Mouse (Mus musculus) intestine, embryonic 14.5 days (tissue): ENCODE results near the gene Fgf11. TPM values are rescaled to one million over a fixed set of nuclear protein-coding genes. Genes with fewer than 3 reads are reported as not detected.

Experiments used
- ATAC-seq: fragments of 200-750 bp; cut with Nextera tagmentation; replicated peaks from 2 replicates; pipeline ENCODE4 v1.8.0; 2017; ENCODE audit warnings: low read depth, moderate number of reproducible peaks, moderate TSS enrichment, moderate library complexity; ENCODE audit not compliant: low FRiP score, low TSS enrichment
- DNase-seq: peaks from one replicate; pipeline ENCODE4 v3.0.0-alpha.2; 2018; ENCODE audit warnings: low spot score
- H3K27ac ChIP-seq: fragments of 300-500 bp; sonication (generic); 2 replicates; pipeline ENCODE4 v1.5.1; 2014; ENCODE audit warnings: low read depth, mild to moderate bottlenecking, control low read depth
- H3K27me3 ChIP-seq: fragments of 300-500 bp; sonication (generic); replicated peaks from 2 replicates; pipeline ENCODE4 v1.6.1; 2014; ENCODE audit warnings: low read length, control low read depth; ENCODE audit not compliant: control insufficient read depth, insufficient read depth
- H3K36me3 ChIP-seq: fragments of 300-500 bp; sonication (generic); 2 replicates; pipeline ENCODE4 v1.6.1; 2014; ENCODE audit warnings: low read length, control low read depth; ENCODE audit not compliant: control insufficient read depth, insufficient read depth
- H3K4me1 ChIP-seq: fragments of 300-500 bp; sonication (generic); replicated peaks from 2 replicates; pipeline ENCODE4 v1.6.1; 2014; ENCODE audit warnings: low read length, control low read depth, mixed read lengths; ENCODE audit not compliant: control insufficient read depth, insufficient read depth
- H3K4me2 ChIP-seq: fragments of 300-500 bp; sonication (generic); 2 replicates; pipeline ENCODE4 v1.6.1; 2014; ENCODE audit warnings: low read length
- H3K4me3 ChIP-seq: fragments of 300-500 bp; sonication (generic); 2 replicates; pipeline ENCODE4 v1.5.1; 2014; ENCODE audit warnings: low read depth, low read length, control low read depth, mixed read lengths
- H3K9ac ChIP-seq: fragments of 300-500 bp; sonication (generic); 2 replicates; pipeline ENCODE4 v1.6.1; 2014; ENCODE audit warnings: mild to moderate bottlenecking, low read length
- H3K9me3 ChIP-seq: fragments of 300-500 bp; sonication (generic); 2 replicates; pipeline ENCODE4 v1.6.1; 2016; ENCODE audit warnings: low read length, control low read depth; ENCODE audit not compliant: control insufficient read depth
- WGBS: fragments of 180-500 bp; shearing (Covaris S2); extraction: QIAGEN DNeasy Blood & Tissue Kit; methylation state at CpG from one replicate; pipeline ENCODE4 v1.1.7; 2014; 5-methylcytosine and 5-hydroxymethylcytosine counted together
- polyA plus RNA-seq: library from polyadenylated mRNA; unstranded; fragments of >200 nt; fragmentation: Nextera tagmentation; extraction: Ambion mirVana; gene quantifications from 2 replicates; pipeline ENCODE4 v1.2.1, GENCODE M21; 2014

Fgf11 gene
- polyA plus RNA-seq, 1 experiment from 2014 or later = 1.4 TPM

DNA sequence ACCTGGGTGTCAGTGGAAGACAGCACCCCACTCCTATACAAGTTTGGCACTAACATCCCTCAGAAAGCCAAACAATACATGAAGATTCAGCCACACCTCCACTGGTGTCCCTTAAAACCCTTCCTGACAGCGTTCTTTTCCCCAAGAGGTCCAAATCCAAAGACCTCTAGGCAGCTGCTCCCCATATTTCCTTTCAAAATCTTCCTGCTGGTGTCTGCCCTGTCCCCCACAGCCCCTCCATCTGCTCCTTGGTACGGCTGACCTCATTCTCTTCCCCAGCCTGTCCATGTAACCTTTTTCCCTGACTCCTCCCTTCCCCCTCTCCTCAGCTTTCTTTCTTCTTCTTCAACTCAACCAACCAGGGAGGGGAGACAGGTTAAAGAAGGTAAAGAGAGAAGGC is 21.8 kb upstream of the Fgf11 start:
- H3K27me3 ChIP-seq = no peaks in the 10 kb centered on the region
- H3K9ac ChIP-seq = no peak overlapping the region
- no peak for DNase-seq
- no peak for ATAC-seq
- peaks cover 45% of the 10 kb centered on the region for H3K36me3 ChIP-seq
- no peaks in the 10 kb centered on the region for H3K9me3 ChIP-seq
- no peak overlapping the region for H3K4me3 ChIP-seq
- WGBS = 87% methylated on average over 2 of the region's 2 CpGs
- H3K27ac ChIP-seq = no peak overlapping the region
- no peaks in the 10 kb centered on the region for H3K4me1 ChIP-seq
- no peak overlapping the region for H3K4me2 ChIP-seq

DNA sequence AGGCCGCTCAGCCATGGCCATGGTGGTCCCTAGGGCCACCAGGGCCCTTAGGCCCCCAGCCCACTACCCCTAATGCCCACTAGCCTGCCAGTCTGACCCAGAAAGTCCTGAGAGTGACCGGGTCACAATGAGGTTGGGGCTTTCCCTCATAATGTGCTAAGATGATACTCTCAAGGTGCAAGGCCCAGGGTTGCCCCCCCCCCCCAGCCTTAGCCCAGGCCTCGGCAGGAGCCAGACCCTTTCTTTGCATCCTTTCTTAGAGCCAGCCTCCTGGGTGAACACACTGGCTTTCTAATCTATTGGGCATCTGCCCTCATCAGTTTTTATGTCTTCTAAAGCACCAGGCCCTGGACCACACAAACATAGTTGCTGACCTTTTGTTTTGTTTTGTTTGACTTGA is 20.4 kb upstream of the Fgf11 start, which contains the start of gene Spem1:
TSS of gene Spem1 (minus strand) at position 101 of the 400 bp plus-strand sequence.
- Histone ChIP-seq H3K4me3 (no peak within 1 kb of the TSS), H3K4me2 (no peak within 1 kb of the TSS), H3K27me3 (no peaks in the 10 kb centered on the region), H3K27ac (no peak within 1 kb of the TSS), H3K4me1 (no peaks in the 10 kb centered on the region), H3K9me3 (no peaks in the 10 kb centered on the region), H3K9ac (no peak within 1 kb of the TSS), H3K36me3 (peaks cover 32% of the 10 kb centered on the region)
- 80% methylated on average over 3 of the region's 3 CpGs for WGBS
- no peak for DNase-seq
- ATAC-seq = no peak

DNA sequence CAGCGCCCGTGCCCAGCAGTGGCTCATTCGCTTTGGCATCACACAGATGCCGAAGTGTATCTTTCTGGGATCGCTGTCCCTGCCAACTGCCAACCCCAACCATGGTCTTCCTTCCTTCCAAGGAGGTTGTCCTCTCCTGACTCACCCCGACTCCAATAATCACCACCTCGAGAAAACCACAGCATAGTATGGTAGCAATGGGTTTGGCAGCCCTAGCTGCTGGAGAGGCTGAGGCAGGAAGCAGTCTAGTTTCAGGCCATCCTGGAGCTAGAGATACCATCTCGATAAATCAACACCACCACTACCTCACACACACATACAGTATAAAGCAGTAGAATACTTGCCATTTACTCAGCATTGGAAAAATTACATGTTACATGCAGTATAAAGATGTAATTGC is 17.2 kb upstream of the Fgf11 start:
- Histone ChIP-seq H3K27ac (no peak overlapping the region), H3K4me2 (no peak overlapping the region), H3K9ac (no peak overlapping the region), H3K4me3 (no peak overlapping the region), H3K36me3 (0 out of 2 replicates have a peak, but pooled peaks cover under 1% of the 10 kb centered on the region), H3K9me3 (no peaks in the 10 kb centered on the region), H3K27me3 (no peaks in the 10 kb centered on the region), H3K4me1 (no peaks in the 10 kb centered on the region)
- WGBS = 95% methylated on average over 8 of the region's 8 CpGs
- no peak for ATAC-seq
- DNase-seq = no peak

DNA sequence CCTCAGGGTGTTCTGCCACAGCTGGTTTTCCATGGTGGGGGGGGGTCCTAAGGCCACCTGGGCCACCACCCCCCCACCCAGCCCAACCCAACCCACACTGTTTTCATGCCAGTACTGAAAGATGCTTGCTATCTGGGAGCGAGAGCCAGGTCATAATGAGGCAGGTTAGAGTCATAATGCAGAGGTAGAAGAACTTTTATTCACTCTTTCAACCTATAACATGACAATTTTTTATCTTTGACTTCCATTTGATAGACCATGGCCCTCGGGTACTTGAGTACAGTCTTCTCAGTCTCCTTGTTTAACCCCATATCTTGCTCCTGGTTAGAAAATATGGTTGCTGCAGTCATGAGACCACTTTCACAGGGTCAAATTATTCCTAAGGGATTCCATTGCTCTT is 16.7 kb upstream of the Fgf11 start, which contains the start of gene Spem2:
TSS of gene Spem2 (minus strand) at position 101 of the 400 bp plus-strand sequence.
- no peak within 1 kb of the TSS for H3K27ac ChIP-seq
- ATAC-seq = no peak

DNA sequence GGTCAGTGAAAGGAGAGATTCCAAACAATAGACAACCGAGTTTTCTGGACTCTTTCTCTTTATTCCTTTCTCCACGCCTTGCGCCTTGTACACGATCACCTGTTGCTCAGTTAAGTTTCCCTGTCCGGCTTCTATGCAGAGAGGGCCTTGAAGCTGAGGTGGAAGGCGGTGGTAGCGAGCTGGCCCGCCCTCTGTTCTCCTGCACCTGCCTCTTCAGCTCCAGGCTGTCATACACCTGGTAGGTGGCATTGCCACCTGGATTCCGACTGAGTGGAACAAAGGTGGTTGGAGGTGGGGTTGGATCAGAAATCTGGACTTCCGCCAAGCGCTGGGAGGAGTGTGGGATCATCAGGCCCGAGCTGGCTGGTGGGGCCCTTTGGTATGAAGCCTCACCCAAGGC is 14.9 kb upstream of the Fgf11 start:
- ATAC-seq = no peak
- DNase-seq = no peak
- H3K9me3 ChIP-seq = no peaks in the 10 kb centered on the region

More for the DNA sequence above, 16.7 kb upstream of the Fgf11 start, which contains the start of gene Spem2:
- H3K36me3 ChIP-seq = no peaks in the 10 kb centered on the region
- WGBS = 80% methylated on average over 2 of the region's 2 CpGs
- no peaks in the 10 kb centered on the region for H3K4me1 ChIP-seq
- DNase-seq = no peak
- H3K9me3 ChIP-seq = no peaks in the 10 kb centered on the region
- no peak within 1 kb of the TSS for H3K9ac ChIP-seq
- H3K27me3 ChIP-seq = no peaks in the 10 kb centered on the region
- H3K4me3 ChIP-seq = no peak within 1 kb of the TSS
- no peak within 1 kb of the TSS for H3K4me2 ChIP-seq

DNA sequence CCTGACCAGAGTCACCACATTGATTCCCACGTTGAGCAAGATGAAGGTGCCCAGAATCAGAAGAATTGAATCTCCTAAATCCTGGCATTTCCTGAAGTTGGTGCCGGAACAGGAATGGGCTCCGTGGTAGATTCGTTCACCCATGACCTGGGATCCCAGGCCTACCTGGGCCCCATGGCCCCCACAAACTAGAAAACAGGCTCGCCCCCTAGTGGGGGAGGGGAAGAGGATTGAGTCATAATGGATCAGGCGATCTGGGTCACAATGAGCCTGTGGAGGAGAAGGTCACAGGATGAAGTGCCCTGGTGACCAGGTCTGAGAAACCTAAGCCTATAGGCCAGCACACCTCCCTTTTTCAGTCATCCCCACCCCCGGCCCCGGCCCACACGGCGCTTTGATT is 13.5 kb upstream of the Fgf11 start, which contains the start of gene Gm39566:
TSS of gene Gm39566 (minus strand) at position 144 of the 400 bp plus-strand sequence.
- no peak for DNase-seq
- no peak within 1 kb of the TSS for H3K4me2 ChIP-seq
- H3K4me1 ChIP-seq = no peaks in the 10 kb centered on the region
- H3K9ac ChIP-seq = no peak within 1 kb of the TSS
- ATAC-seq = no peak
- H3K27ac ChIP-seq = no peak within 1 kb of the TSS
- 62% methylated on average over 10 of the region's 10 CpGs for WGBS
- H3K9me3 ChIP-seq = no peaks in the 10 kb centered on the region
- H3K36me3 ChIP-seq = no peaks in the 10 kb centered on the region
- H3K27me3 ChIP-seq = no peaks in the 10 kb centered on the region
- H3K4me3 ChIP-seq = no peak within 1 kb of the TSS

More for the DNA sequence above, 14.9 kb upstream of the Fgf11 start:
- WGBS = 87% methylated on average over 12 of the region's 12 CpGs
- H3K27me3 ChIP-seq = no peaks in the 10 kb centered on the region
- H3K4me2 ChIP-seq = no peak overlapping the region
- no peak overlapping the region for H3K4me3 ChIP-seq
- H3K27ac ChIP-seq = no peak overlapping the region
- no peaks in the 10 kb centered on the region for H3K36me3 ChIP-seq
- no peaks in the 10 kb centered on the region for H3K4me1 ChIP-seq
- no peak overlapping the region for H3K9ac ChIP-seq

DNA sequence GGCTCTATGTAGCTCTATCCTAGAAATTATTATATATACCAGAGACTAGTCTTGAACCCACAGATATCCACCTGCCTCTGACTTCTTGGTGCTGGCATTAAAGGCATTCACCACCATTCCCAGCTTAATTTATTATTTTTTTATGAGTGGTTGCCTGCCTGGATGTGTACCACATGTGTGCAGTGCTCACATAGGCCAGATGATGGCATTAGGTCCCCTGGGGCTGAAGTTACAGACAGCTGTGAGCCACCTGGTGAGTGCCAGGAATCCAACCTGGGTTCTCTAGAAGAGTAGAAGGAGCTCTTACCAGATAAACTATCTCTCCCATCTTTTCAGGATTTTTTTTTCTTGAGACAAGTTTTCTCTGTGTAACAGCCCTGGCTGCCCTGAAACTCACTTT is 8.6 kb upstream of the Fgf11 start:
- no peak for ATAC-seq
- no peaks in the 10 kb centered on the region for H3K4me1 ChIP-seq
- H3K9ac ChIP-seq = no peak overlapping the region
- peaks cover 10% of the 10 kb centered on the region for H3K27me3 ChIP-seq
- no peak for DNase-seq
- no peak overlapping the region for H3K4me2 ChIP-seq
- no peaks in the 10 kb centered on the region for H3K36me3 ChIP-seq
- no peaks in the 10 kb centered on the region for H3K9me3 ChIP-seq
- no peak overlapping the region for H3K27ac ChIP-seq
- no peak overlapping the region for H3K4me3 ChIP-seq

DNA sequence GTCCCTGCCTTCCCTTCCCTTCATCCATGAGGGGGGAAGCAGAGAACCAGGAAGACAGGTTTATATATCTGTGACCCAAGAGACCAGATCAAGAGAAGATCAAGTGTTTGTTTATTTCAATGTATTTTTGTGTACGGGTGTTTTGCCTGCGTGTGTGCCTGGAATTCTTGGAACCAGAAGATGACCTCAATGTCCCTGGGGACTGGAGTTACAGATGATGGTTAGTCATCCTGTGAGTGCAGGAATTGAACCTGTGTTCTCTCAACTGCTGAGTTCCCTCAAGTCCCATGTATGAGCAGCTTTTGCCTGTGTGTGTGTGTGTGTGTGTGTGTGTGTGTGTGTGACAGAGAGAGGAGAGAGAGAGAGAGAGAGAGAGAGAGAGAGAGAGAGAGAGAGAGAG is 6.0 kb upstream of the Fgf11 start:
- H3K4me1 ChIP-seq = peaks cover 15% of the 10 kb centered on the region; the same call in 1 of the 2 replicates
- WGBS = 55% methylated on average over 2 of the region's 2 CpGs

DNA sequence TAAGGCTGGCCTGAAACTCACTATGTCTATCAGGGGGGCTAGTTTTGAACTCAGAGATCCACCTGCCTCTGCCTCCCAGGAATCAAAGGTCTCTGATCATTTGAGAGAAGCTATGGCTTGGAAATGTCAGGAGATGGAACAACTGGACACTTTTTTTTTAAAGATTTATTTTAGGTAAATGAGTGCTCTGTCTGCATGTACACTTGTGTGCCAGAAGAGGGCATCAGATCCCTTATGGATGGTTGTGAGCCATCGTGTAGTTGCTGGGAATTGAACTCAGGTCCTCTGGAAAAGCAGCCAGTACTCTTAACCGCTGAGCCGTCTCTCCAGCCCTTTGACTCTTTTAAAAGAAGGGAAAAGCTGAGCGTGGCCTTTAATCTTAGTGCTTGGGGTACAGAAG is 4.7 kb upstream of the Fgf11 start:
- 80% methylated on average over 4 of the region's 4 CpGs for WGBS
- Histone ChIP-seq H3K9ac (no peak overlapping the region), H3K4me1 (peaks cover 26% of the 10 kb centered on the region), H3K9me3 (no peaks in the 10 kb centered on the region), H3K4me3 (no peak overlapping the region), H3K27me3 (peaks cover 35% of the 10 kb centered on the region), H3K27ac (no peak overlapping the region), H3K36me3 (no peaks in the 10 kb centered on the region), H3K4me2 (no peak overlapping the region)
- ATAC-seq (no peak), DNase-seq (no peak)

More for the DNA sequence above, 6.0 kb upstream of the Fgf11 start:
- H3K4me2 ChIP-seq = no peak overlapping the region
- no peak overlapping the region for H3K4me3 ChIP-seq
- H3K9me3 ChIP-seq = no peaks in the 10 kb centered on the region
- H3K9ac ChIP-seq = no peak overlapping the region
- DNase-seq (no peak), ATAC-seq (no peak)
- H3K27me3 ChIP-seq = peaks cover 23% of the 10 kb centered on the region
- no peaks in the 10 kb centered on the region for H3K36me3 ChIP-seq
- H3K27ac ChIP-seq = no peak overlapping the region
